Mouse (Mus musculus): Measurements from ENCODE around the gene Plekhs1.

- TF ChIP-seq POLR2A (IDR thresholded peaks at IDR 0.05; ENCODE audit: borderline replicate concordance, extremely low read depth, low read depth, low read length) = no peak
- TF ChIP-seq CTCF (IDR thresholded peaks at IDR 0.05; ENCODE audit: insufficient read depth, low read length) = no peak
Measured at GRCm38 (mm10) chr19:56477832-56478231, 16.4 kb downstream of the Plekhs1 start.
